Mouse (Mus musculus) lung, postnatal 0 days (tissue): Measurements from ENCODE around the gene Htr2a.
A peak's percentile ranks its signal among the peaks of the same experiment; 100 is the strongest.

Experiments used
- CTCF ChIP-seq: IDR thresholded peaks from 2 replicates; pipeline ENCODE4 v1.5.1; 2016; ENCODE audit warnings: antibody characterized with exemption, mild to moderate bottlenecking
- EP300 ChIP-seq: IDR thresholded peaks from 2 replicates; pipeline ENCODE4 v1.6.1; 2016; ENCODE audit warnings: antibody characterized with exemption, mild to moderate bottlenecking, control low read depth

GRCm38 (mm10) chr14:74611326-74611725 lies 29.3 kb upstream of the Htr2a start:
- TF ChIP-seq CTCF = no peak
- TF ChIP-seq EP300 = peak; percentile 95
